Mouse (Mus musculus) E14TG2a.4 (cell line): Measurements from ENCODE around the gene Nek10.

ENCODE experiments used
- CTCF ChIP-seq: conservative IDR thresholded peaks from 2 replicates; pipeline ENCODE4 v1.5.1; 2014; ENCODE audit warnings: low read length
- NANOG ChIP-seq: IDR thresholded peaks from 2 replicates; pipeline ENCODE4 v1.6.1; 2014; ENCODE audit warnings: borderline replicate concordance, low read length, mixed read lengths
- POU5F1 ChIP-seq: IDR thresholded peaks from 2 replicates; pipeline ENCODE4 v1.6.1; 2014; ENCODE audit warnings: low read length, borderline replicate concordance

GRCm38 (mm10) chr14:14974156-14974555 is 170.9 kb downstream of the Nek10 start:
- TF ChIP-seq CTCF (no peak), NANOG (no peak), POU5F1 (no peak)
